Mouse (Mus musculus) limb, embryonic 14.5 days (tissue): Measurements from ENCODE around the gene Olfr1336. TPM values are rescaled to one million over a fixed set of nuclear protein-coding genes. Genes with fewer than 3 reads are reported as not detected.
"Not testable (repeated sequence)": the region's sequence is repeated elsewhere in the genome, so short reads cannot be mapped to it uniquely, and the experiment has no call there.

Experiments
- ATAC-seq: fragments of 200-750 bp; cut with Nextera tagmentation; 2 replicates; pipeline ENCODE4 v1.8.0; 2017; ENCODE audit warnings: low read depth, moderate number of reproducible peaks, moderate TSS enrichment; ENCODE audit not compliant: low FRiP score
- DNase-seq: peaks from one replicate; pipeline ENCODE4 v3.0.0-alpha.2; 2015; ENCODE audit warnings: low spot score
- H3K27ac ChIP-seq: fragments of 300-500 bp; sonication (generic); replicated peaks from 2 replicates; pipeline ENCODE4 v1.5.1; 2014; ENCODE audit warnings: low read depth, mild to moderate bottlenecking, low read length, moderate library complexity, mixed read lengths
- H3K27me3 ChIP-seq: fragments of 300-500 bp; sonication (generic); 2 replicates; pipeline ENCODE4 v1.6.1; 2014; ENCODE audit warnings: low read length, mixed read lengths; ENCODE audit not compliant: control insufficient read depth, insufficient read depth
- H3K36me3 ChIP-seq: fragments of 300-500 bp; sonication (generic); 2 replicates; pipeline ENCODE4 v1.6.1; 2014; ENCODE audit warnings: mild to moderate bottlenecking, low read length, moderate library complexity, mixed read lengths; ENCODE audit not compliant: control insufficient read depth, insufficient read depth
- H3K4me1 ChIP-seq: fragments of 300-500 bp; sonication (generic); 2 replicates; pipeline ENCODE4 v1.6.1; 2014; ENCODE audit warnings: antibody characterized with exemption, low read length, mixed read lengths; ENCODE audit not compliant: control insufficient read depth, insufficient read depth
- H3K4me2 ChIP-seq: fragments of 300-500 bp; sonication (generic); replicated peaks from 2 replicates; pipeline ENCODE4 v1.6.1; 2014; ENCODE audit warnings: low read depth, mild to moderate bottlenecking, low read length, moderate library complexity; ENCODE audit not compliant: severe bottlenecking
- H3K4me3 ChIP-seq: fragments of 300-500 bp; sonication (generic); replicated peaks from 2 replicates; pipeline ENCODE4 v1.5.1; 2014; ENCODE audit warnings: low read length
- H3K9ac ChIP-seq: fragments of 300-500 bp; sonication (generic); 2 replicates; pipeline ENCODE4 v1.6.1; 2014; ENCODE audit warnings: mild to moderate bottlenecking, low read depth, low read length, moderate library complexity; ENCODE audit not compliant: severe bottlenecking
- H3K9me3 ChIP-seq: fragments of 300-500 bp; sonication (generic); 2 replicates; pipeline ENCODE4 v1.6.1; 2016; ENCODE audit warnings: low read length; ENCODE audit not compliant: control insufficient read depth
- POLR2A ChIP-seq: fragments of 200-500 bp; IDR thresholded peaks from 2 replicates; pipeline ENCODE4 v1.8.0; 2012; ENCODE audit warnings: inconsistent platforms, mild to moderate bottlenecking, moderate library complexity, borderline replicate concordance; ENCODE audit not compliant: insufficient read depth, insufficient read length; ENCODE audit errors: extremely low read depth
- WGBS: fragments of 180-500 bp; shearing (Covaris S2); extraction: QIAGEN DNeasy Blood & Tissue Kit; methylation state at CpG from one replicate; pipeline ENCODE4 v1.1.7; 2014; 5-methylcytosine and 5-hydroxymethylcytosine counted together
- polyA plus RNA-seq, 2 experiments: library from polyadenylated mRNA; depleted of rRNA in 1 of 2; stranded (reverse) in 1 of 2; unstranded in 1 of 2; fragments of >200 nt; fragmentation: Nextera tagmentation in 1 of 2; extraction: Ambion mirVana in 1 of 2; gene quantifications; 2 replicates each; pipeline versions ENCODE4 v1.2.1 to v1.2.3; 2012 to 2014

The Olfr1336 gene
- polyA plus RNA-seq, 2 experiments, result not detected

- DNase-seq, result no peak
- no peak for TF ChIP-seq POLR2A
- no peak within 1 kb of the TSS for H3K4me3 ChIP-seq
- H3K4me2 ChIP-seq, result no peak within 1 kb of the TSS
- no peaks in the 10 kb centered on the region for H3K27me3 ChIP-seq
- no peak within 1 kb of the TSS for H3K9ac ChIP-seq
- no peaks in the 10 kb centered on the region for H3K9me3 ChIP-seq
- no peaks in the 10 kb centered on the region for H3K4me1 ChIP-seq
- ATAC-seq, result no peak
- H3K27ac ChIP-seq, result no peak within 1 kb of the TSS
- H3K36me3 ChIP-seq, result no peaks in the 10 kb centered on the region
Observed at GRCm38 (mm10) chr7:6466951-6467350, 11.0 kb downstream of the Olfr1336 start, which contains the start of gene Olfr1346. Gene Olfr1346 (plus strand): TSS chr7:6467101.

GRCm38 (mm10) chr7:6477633-6478032, 21.7 kb downstream of the Olfr1336 start:
- not testable (repeated sequence) for H3K4me1 ChIP-seq, H3K27me3 ChIP-seq, H3K9ac ChIP-seq, DNase-seq, H3K27ac ChIP-seq, H3K9me3 ChIP-seq, H3K4me2 ChIP-seq, H3K36me3 ChIP-seq, ATAC-seq, H3K4me3 ChIP-seq
- WGBS, result 78% methylated on average over 2 of the region's 2 CpGs

GRCm38 (mm10) chr7:6486841-6487240, 30.9 kb downstream of the Olfr1336 start, which contains the start of gene Olfr5:
Gene Olfr5 (minus strand): TSS chr7:6486941.
- H3K9me3 ChIP-seq, result no peaks in the 10 kb centered on the region
- ATAC-seq (no peak), DNase-seq (no peak)
- H3K27ac ChIP-seq, result no peak within 1 kb of the TSS
- no peak within 1 kb of the TSS for H3K4me3 ChIP-seq
- H3K9ac ChIP-seq, result no peak within 1 kb of the TSS
- H3K4me1 ChIP-seq, result no peaks in the 10 kb centered on the region
- 22% methylated on average over 2 of the region's 2 CpGs for WGBS
- no peaks in the 10 kb centered on the region for H3K27me3 ChIP-seq
- no peak within 1 kb of the TSS for H3K4me2 ChIP-seq
- no peaks in the 10 kb centered on the region for H3K36me3 ChIP-seq
- no peak for TF ChIP-seq POLR2A

- Histone ChIP-seq H3K9ac (no peak within 1 kb of the TSS), H3K9me3 (no peaks in the 10 kb centered on the region), H3K36me3 (no peaks in the 10 kb centered on the region), H3K4me1 (no peaks in the 10 kb centered on the region), H3K27me3 (no peaks in the 10 kb centered on the region), H3K4me2 (no peak within 1 kb of the TSS), H3K4me3 (no peak within 1 kb of the TSS), H3K27ac (no peak within 1 kb of the TSS)
- no peak for DNase-seq
- 58% methylated on average over 1 of the region's 1 CpGs for WGBS
- TF ChIP-seq POLR2A, result no peak
- ATAC-seq, result no peak
Observed at GRCm38 (mm10) chr7:6499655-6500054, 43.7 kb downstream of the Olfr1336 start, which contains the start of gene Olfr1347. Gene Olfr1347 (minus strand): TSS chr7:6499755.

GRCm38 (mm10) chr7:6508648-6509047, 52.7 kb downstream of the Olfr1336 start, which contains the start of gene Olfr1348:
Gene Olfr1348 (minus strand): TSS chr7:6508748.
- Histone ChIP-seq H3K4me1 (no peaks in the 10 kb centered on the region), H3K27me3 (no peaks in the 10 kb centered on the region), H3K4me3 (no peak within 1 kb of the TSS), H3K9ac (no peak within 1 kb of the TSS), H3K27ac (no peak within 1 kb of the TSS), H3K9me3 (no peaks in the 10 kb centered on the region), H3K36me3 (no peaks in the 10 kb centered on the region), H3K4me2 (no peak within 1 kb of the TSS)
- TF ChIP-seq POLR2A, result no peak
- DNase-seq (no peak), ATAC-seq (no peak)
- 100% methylated on average over 1 of the region's 1 CpGs for WGBS

Other genes with a start within 250 kb of the Olfr1336 start
- not detected in 2 replicates for gene Zscan5b, start 233.9 kb upstream of the Olfr1336 start, polyA plus RNA-seq (2012; rRNA removed)
- gene Zscan5b, start 233.9 kb upstream of the Olfr1336 start, polyA plus RNA-seq (2014; fragmentation: Nextera tagmentation; extraction: Ambion mirVana), result not detected in 2 replicates
- not detected in 2 replicates for gene Epp13, start 203.5 kb upstream of the Olfr1336 start, polyA plus RNA-seq (2012; rRNA removed)
- gene Epp13, start 203.5 kb upstream of the Olfr1336 start, polyA plus RNA-seq (2014; fragmentation: Nextera tagmentation; extraction: Ambion mirVana), result not detected in 2 replicates
- 3.7 and 4.7 TPM in 2 replicates for gene Zfp667, start 169.6 kb upstream of the Olfr1336 start, polyA plus RNA-seq (2012; rRNA removed)
- 8.4 and 8.5 TPM in 2 replicates for gene Zfp667, start 169.6 kb upstream of the Olfr1336 start, polyA plus RNA-seq (2014; fragmentation: Nextera tagmentation; extraction: Ambion mirVana)
- gene Zfp583, start 124.9 kb upstream of the Olfr1336 start, polyA plus RNA-seq (2012; rRNA removed), result 6.1 and 6.2 TPM in 2 replicates
- gene Zfp583, start 124.9 kb upstream of the Olfr1336 start, polyA plus RNA-seq (2014; fragmentation: Nextera tagmentation; extraction: Ambion mirVana), result 5.4 and 6.4 TPM in 2 replicates
- 1.4 and 1.9 TPM in 2 replicates for gene Gm3854, start 112.4 kb upstream of the Olfr1336 start, polyA plus RNA-seq (2012; rRNA removed)
- 1.1 and 1.9 TPM in 2 replicates for gene Gm3854, start 112.4 kb upstream of the Olfr1336 start, polyA plus RNA-seq (2014; fragmentation: Nextera tagmentation; extraction: Ambion mirVana)
- gene Zfp78, start 92.9 kb upstream of the Olfr1336 start, polyA plus RNA-seq (2012; rRNA removed), result 1.1 and 2.1 TPM in 2 replicates
- 2.8 and 3.4 TPM in 2 replicates for gene Zfp78, start 92.9 kb upstream of the Olfr1336 start, polyA plus RNA-seq (2014; fragmentation: Nextera tagmentation; extraction: Ambion mirVana)
- 9.2 and 11.0 TPM in 2 replicates for gene Zfp28, start 72.9 kb upstream of the Olfr1336 start, polyA plus RNA-seq (2012; rRNA removed)
- 11.1 and 14.4 TPM in 2 replicates for gene Zfp28, start 72.9 kb upstream of the Olfr1336 start, polyA plus RNA-seq (2014; fragmentation: Nextera tagmentation; extraction: Ambion mirVana)
- 0.31 and 0.51 TPM in 2 replicates for gene Smim17, start 57.5 kb upstream of the Olfr1336 start, polyA plus RNA-seq (2012; rRNA removed)
- gene Smim17, start 57.5 kb upstream of the Olfr1336 start, polyA plus RNA-seq (2014; fragmentation: Nextera tagmentation; extraction: Ambion mirVana), result 0.32 TPM in 1 of 2 replicates, not detected in the other
- gene Gm20715, start 45.9 kb upstream of the Olfr1336 start, polyA plus RNA-seq (2012; rRNA removed), result 0.03 and 0.06 TPM in 2 replicates
- not detected in 2 replicates for gene Gm20715, start 45.9 kb upstream of the Olfr1336 start, polyA plus RNA-seq (2014; fragmentation: Nextera tagmentation; extraction: Ambion mirVana)
- gene Olfr1344, start 17.5 kb upstream of the Olfr1336 start, polyA plus RNA-seq (2012; rRNA removed), result not detected in 2 replicates
- not detected in 2 replicates for gene Olfr1344, start 17.5 kb upstream of the Olfr1336 start, polyA plus RNA-seq (2014; fragmentation: Nextera tagmentation; extraction: Ambion mirVana)
- not detected in 2 replicates for gene Olfr1346, start 10.9 kb downstream of the Olfr1336 start, polyA plus RNA-seq (2012; rRNA removed)
- not detected in 2 replicates for gene Olfr1346, start 10.9 kb downstream of the Olfr1336 start, polyA plus RNA-seq (2014; fragmentation: Nextera tagmentation; extraction: Ambion mirVana)
- 0.09 TPM in 1 of 2 replicates, not detected in the other for gene Olfr5, start 30.8 kb downstream of the Olfr1336 start, polyA plus RNA-seq (2012; rRNA removed)
- gene Olfr5, start 30.8 kb downstream of the Olfr1336 start, polyA plus RNA-seq (2014; fragmentation: Nextera tagmentation; extraction: Ambion mirVana), result not detected in 2 replicates
- gene Olfr1347, start 43.6 kb downstream of the Olfr1336 start, polyA plus RNA-seq (2012; rRNA removed), result 0.04 TPM in 1 of 2 replicates, not detected in the other
- gene Olfr1347, start 43.6 kb downstream of the Olfr1336 start, polyA plus RNA-seq (2014; fragmentation: Nextera tagmentation; extraction: Ambion mirVana), result not detected in 2 replicates
- not detected in 2 replicates for gene Olfr1348, start 52.6 kb downstream of the Olfr1336 start, polyA plus RNA-seq (2012; rRNA removed)
- gene Olfr1348, start 52.6 kb downstream of the Olfr1336 start, polyA plus RNA-seq (2014; fragmentation: Nextera tagmentation; extraction: Ambion mirVana), result not detected in 2 replicates
- gene Olfr1349, start 66.8 kb downstream of the Olfr1336 start, polyA plus RNA-seq (2012; rRNA removed), result 0.18 and 0.60 TPM in 2 replicates
- not detected in 2 replicates for gene Olfr1349, start 66.8 kb downstream of the Olfr1336 start, polyA plus RNA-seq (2014; fragmentation: Nextera tagmentation; extraction: Ambion mirVana)
- not detected in 2 replicates for gene Olfr1350, start 108.7 kb downstream of the Olfr1336 start, polyA plus RNA-seq (2012; rRNA removed)
- gene Olfr1350, start 108.7 kb downstream of the Olfr1336 start, polyA plus RNA-seq (2014; fragmentation: Nextera tagmentation; extraction: Ambion mirVana), result not detected in 2 replicates
- 69.0 and 72.6 TPM in 2 replicates for gene Zim1, start 240.3 kb downstream of the Olfr1336 start, polyA plus RNA-seq (2012; rRNA removed)
- gene Zim1, start 240.3 kb downstream of the Olfr1336 start, polyA plus RNA-seq (2014; fragmentation: Nextera tagmentation; extraction: Ambion mirVana), result 9.4 and 14.3 TPM in 2 replicates